Mouse (Mus musculus) forebrain, embryonic 12.5 days (tissue): ENCODE measurements at regions not wholly inside any gene's neighbourhood (a gene's known extent, or its start where the extent isn't known, plus 50 kb on each side); places are given as distances from the start of the nearest gene placed in this dataset.

ENCODE experiments used
- ATAC-seq: fragments of 200-750 bp; cut with Nextera tagmentation; 2 replicates; pipeline ENCODE4 v1.8.0; 2017; ENCODE audit warnings: moderate TSS enrichment; ENCODE audit not compliant: low FRiP score
- H3K27ac ChIP-seq: fragments of 300-500 bp; sonication (generic); 2 replicates; pipeline ENCODE4 v1.5.1; 2016; ENCODE audit warnings: mild to moderate bottlenecking
- H3K27me3 ChIP-seq: fragments of 300-500 bp; sonication (generic); 2 replicates; pipeline ENCODE4 v1.6.1; 2016; ENCODE audit warnings: mild to moderate bottlenecking
- H3K36me3 ChIP-seq: fragments of 300-500 bp; sonication (generic); replicated peaks from 2 replicates; pipeline ENCODE4 v1.6.1; 2016; ENCODE audit warnings: mild to moderate bottlenecking
- H3K4me1 ChIP-seq: fragments of 300-500 bp; sonication (generic); 2 replicates; pipeline ENCODE4 v1.6.1; 2016
- H3K4me2 ChIP-seq: fragments of 300-500 bp; sonication (generic); 2 replicates; pipeline ENCODE4 v1.6.1; 2016; ENCODE audit warnings: mild to moderate bottlenecking, moderate library complexity
- H3K4me3 ChIP-seq: fragments of 300-500 bp; sonication (generic); replicated peaks from 2 replicates; pipeline ENCODE4 v1.5.1; 2016; ENCODE audit warnings: mild to moderate bottlenecking
- H3K9ac ChIP-seq: fragments of 300-500 bp; sonication (generic); 2 replicates; pipeline ENCODE4 v1.6.1; 2016; ENCODE audit warnings: mild to moderate bottlenecking
- H3K9me3 ChIP-seq: fragments of 300-500 bp; sonication (generic); 2 replicates; pipeline ENCODE4 v1.6.1; 2016
- WGBS: fragments of 180-500 bp; shearing (Covaris S2); methylation state at CpG from one replicate; pipeline ENCODE4 v1.1.7; 2016; 5-methylcytosine and 5-hydroxymethylcytosine counted together

DNA sequence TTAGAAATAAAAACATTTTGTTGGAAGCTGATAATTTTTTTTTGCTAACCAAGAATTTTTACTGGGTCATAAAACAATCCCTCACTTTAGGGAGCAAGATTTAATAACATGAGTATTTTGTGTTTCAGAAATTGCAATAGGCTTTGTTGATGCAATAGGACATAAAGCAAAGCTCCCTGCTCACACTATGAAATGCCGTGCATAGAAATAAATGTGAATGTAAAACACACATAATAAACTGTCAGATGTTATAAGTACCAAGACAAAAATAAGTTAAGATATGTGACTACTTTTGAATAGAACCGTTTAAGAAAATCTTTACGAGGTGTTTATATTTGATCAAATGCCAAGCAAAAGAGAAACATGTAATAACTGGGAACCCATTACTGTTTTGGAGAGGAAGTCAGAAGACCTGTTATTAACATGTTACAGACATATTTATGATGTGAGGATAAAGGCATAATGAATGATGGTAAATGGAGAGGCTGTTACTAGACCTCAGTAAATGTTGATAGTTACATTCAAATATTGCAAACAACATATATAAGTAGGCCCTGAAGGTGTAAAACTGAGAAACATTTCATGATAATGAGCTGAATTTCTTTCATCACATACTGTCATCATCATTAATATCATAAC, 110.9 kb upstream of the Gm4301 start:
- Histone ChIP-seq H3K36me3 (no peaks in the 10 kb centered on the region), H3K27me3 (no peaks in the 10 kb centered on the region), H3K9me3 (no peaks in the 10 kb centered on the region), H3K9ac (no peak overlapping the region), H3K4me2 (no peak overlapping the region), H3K27ac (no peak overlapping the region), H3K4me3 (no peak overlapping the region), H3K4me1 (no peaks in the 10 kb centered on the region)
- ATAC-seq: no peak
- 89% methylated on average over 3 of the region's 3 CpGs for WGBS

DNA sequence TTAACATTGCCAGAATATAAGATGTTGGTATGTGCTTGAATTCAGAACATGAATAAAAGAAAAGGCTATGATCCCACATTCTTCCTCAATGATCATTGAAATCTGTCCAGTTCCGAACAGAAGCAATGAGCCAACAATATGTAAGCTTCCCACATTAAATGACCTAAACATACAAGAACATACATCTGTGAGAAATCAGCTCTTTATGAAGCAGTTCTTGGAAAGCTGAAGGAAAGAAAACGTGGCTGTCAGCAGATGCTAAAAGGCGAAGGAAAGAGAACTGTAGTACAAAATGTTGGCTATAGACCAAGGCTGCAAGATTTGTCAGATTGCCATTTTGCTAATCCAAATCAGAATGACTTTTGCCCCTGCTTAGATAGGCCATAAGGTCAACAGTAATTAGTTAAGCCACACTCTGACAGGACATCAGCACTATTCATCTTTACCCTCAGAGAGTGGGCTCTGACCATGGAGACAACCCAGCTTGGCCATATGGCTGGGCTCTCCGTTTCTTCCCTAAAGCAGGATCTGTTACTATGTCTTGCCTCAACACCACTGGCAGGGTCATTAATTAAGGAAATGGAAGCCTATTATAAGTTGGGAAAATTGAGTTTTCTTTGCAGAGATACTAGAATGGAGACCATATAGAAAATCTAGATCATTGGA, 76.1 kb upstream of the Gm4301 start:
- H3K9ac ChIP-seq: no peak overlapping the region
- no peaks in the 10 kb centered on the region for H3K27me3 ChIP-seq
- H3K27ac ChIP-seq: no peak overlapping the region
- WGBS: 81% methylated on average over 4 of the region's 4 CpGs
- no peak for ATAC-seq
- no peaks in the 10 kb centered on the region for H3K4me1 ChIP-seq
- H3K4me2 ChIP-seq: no peak overlapping the region
- no peaks in the 10 kb centered on the region for H3K9me3 ChIP-seq
- H3K36me3 ChIP-seq: no peaks in the 10 kb centered on the region
- no peak overlapping the region for H3K4me3 ChIP-seq

DNA sequence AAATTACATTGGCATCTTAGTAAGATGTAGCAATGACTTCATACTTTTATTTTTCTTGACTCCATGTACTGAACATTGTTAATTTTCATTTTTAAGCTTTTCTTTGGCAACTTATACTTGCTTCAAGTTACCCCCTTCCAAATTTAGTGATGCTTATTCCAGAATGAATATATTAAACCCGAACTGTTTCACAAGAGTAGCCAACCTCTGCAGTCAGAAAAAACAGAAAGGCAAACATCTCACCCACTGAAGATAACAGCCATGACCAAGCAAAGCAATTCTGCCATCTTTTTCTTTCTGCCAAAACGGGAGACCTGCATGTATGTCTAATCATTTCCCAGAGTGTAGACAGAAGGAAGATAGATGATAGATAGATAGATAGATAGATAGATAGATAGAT, 72.0 kb upstream of the Gm4301 start:
- ATAC-seq: no peak
- Histone ChIP-seq H3K27ac (no peak overlapping the region), H3K9ac (no peak overlapping the region), H3K4me2 (no peak overlapping the region), H3K27me3 (no peaks in the 10 kb centered on the region), H3K9me3 (no peaks in the 10 kb centered on the region), H3K4me3 (no peak overlapping the region), H3K36me3 (no peaks in the 10 kb centered on the region), H3K4me1 (no peaks in the 10 kb centered on the region)
- WGBS: 70% methylated on average over 2 of the region's 2 CpGs

DNA sequence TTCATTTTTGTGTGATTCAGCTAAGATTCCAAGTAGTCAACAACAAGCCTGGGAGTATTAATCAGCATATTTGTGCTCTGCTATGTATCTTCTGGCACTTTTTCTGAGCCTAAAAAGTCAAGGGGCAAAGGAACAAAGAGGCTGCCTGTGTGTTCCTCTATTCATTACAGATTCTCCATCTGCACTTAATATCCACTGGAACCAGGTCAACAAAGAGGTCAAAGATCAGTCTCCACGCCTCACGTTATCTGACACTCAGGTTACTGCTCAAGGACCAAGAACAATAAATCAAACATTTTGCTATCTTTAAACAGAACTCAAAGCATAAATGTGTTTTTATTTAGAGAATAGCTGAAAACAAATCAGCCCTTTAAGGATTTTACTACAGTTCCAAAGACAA, 71.4 kb upstream of the Gm4301 start:
- Histone ChIP-seq H3K27me3 (no peaks in the 10 kb centered on the region), H3K4me1 (no peaks in the 10 kb centered on the region), H3K9ac (no peak overlapping the region), H3K36me3 (no peaks in the 10 kb centered on the region), H3K4me2 (no peak overlapping the region), H3K9me3 (no peaks in the 10 kb centered on the region), H3K27ac (no peak overlapping the region), H3K4me3 (no peak overlapping the region)
- ATAC-seq: no peak
- 54% methylated on average over 2 of the region's 2 CpGs for WGBS

DNA sequence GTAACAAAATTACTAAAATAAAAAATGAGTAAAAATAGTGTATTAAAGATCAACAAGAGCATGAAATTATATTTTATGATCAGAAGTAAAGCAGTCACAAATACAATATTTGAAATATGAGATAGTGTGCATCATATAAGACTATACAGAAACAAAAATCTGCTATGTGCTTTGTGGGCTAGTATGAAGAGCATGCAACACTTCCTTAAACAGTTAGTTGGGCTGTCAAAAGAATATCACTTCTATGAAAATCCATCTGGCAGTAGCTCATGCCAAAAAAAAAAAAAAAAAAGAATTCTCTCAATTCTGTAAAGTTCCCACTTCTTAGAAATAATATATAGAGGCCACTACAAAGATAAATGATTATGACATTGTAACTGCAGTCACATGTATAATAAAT, 53.0 kb upstream of the Gm4301 start:
- no peak for ATAC-seq

More for the DNA sequence above, 53.0 kb upstream of the Gm4301 start:
- H3K4me3 ChIP-seq: no peak overlapping the region
- H3K27me3 ChIP-seq: no peaks in the 10 kb centered on the region
- no peak overlapping the region for H3K4me2 ChIP-seq
- no peak overlapping the region for H3K27ac ChIP-seq
- no peaks in the 10 kb centered on the region for H3K36me3 ChIP-seq
- H3K9ac ChIP-seq: no peak overlapping the region
- H3K4me1 ChIP-seq: no peaks in the 10 kb centered on the region
- H3K9me3 ChIP-seq: no peaks in the 10 kb centered on the region
